Mouse (Mus musculus) megakaryocyte, adult 5-6 weeks (primary cell): ENCODE data around the gene Usp29. TPM values are rescaled to one million over a fixed set of nuclear protein-coding genes. Genes with fewer than 3 reads are reported as not detected.
"Not testable (repeated sequence)": the region's sequence is repeated elsewhere in the genome, so short reads cannot be mapped to it uniquely, and the experiment has no call there.

Source experiments
- ATAC-seq: 2 replicates; pipeline ENCODE4 v1.8.0; 2016; ENCODE audit warnings: mild to moderate bottlenecking, inconsistent platforms; ENCODE audit not compliant: poor library complexity, severe bottlenecking
- total RNA-seq, 2 experiments: library from RNA; stranded (forward) in 1 of 2; stranded (reverse) in 1 of 2; fragments of 153-499, 151-499 nt in 1 of 2; fragments of 221-1000, 200-1000 nt in 1 of 2; gene quantifications; 2 replicates each; pipeline versions ENCODE4 v1.2.3 to v1.2.4; 2015 to 2017

Usp29 gene
- total RNA-seq, 2 experiments from 2014 or later: not detected

GRCm38 (mm10) chr7:6868831-6869230, 138.5 kb downstream of the Usp29 start:
- ATAC-seq: no peak

- ATAC-seq: no peak
These were observed 139.2 kb downstream of the Usp29 start for GRCm38 (mm10) chr7:6869556-6869955.

GRCm38 (mm10) chr7:6874448-6874847, 144.1 kb downstream of the Usp29 start:
- no peak for ATAC-seq

GRCm38 (mm10) chr7:6878202-6878601, 147.8 kb downstream of the Usp29 start:
- no peak for ATAC-seq

- ATAC-seq: not testable (repeated sequence)
These were observed 148.5 kb downstream of the Usp29 start for GRCm38 (mm10) chr7:6878849-6879248.

- ATAC-seq: no peak
These were observed 149.3 kb downstream of the Usp29 start for GRCm38 (mm10) chr7:6879512-6880164.

GRCm38 (mm10) chr7:6880918-6881317, 150.5 kb downstream of the Usp29 start:
- ATAC-seq: not testable (repeated sequence)

- no peak for ATAC-seq
These were observed 151.2 kb downstream of the Usp29 start for GRCm38 (mm10) chr7:6881473-6882046.

GRCm38 (mm10) chr7:6883376-6884147, 153.2 kb downstream of the Usp29 start:
- ATAC-seq: no peak

GRCm38 (mm10) chr7:6885416-6885815, 155.0 kb downstream of the Usp29 start:
- no peak for ATAC-seq

- no peak for ATAC-seq
These were observed 156.5 kb downstream of the Usp29 start for GRCm38 (mm10) chr7:6886896-6887295.

- no peak for ATAC-seq
These were observed 159.5 kb downstream of the Usp29 start for GRCm38 (mm10) chr7:6889871-6890270.

GRCm38 (mm10) chr7:6891206-6891605, 160.8 kb downstream of the Usp29 start:
- ATAC-seq: no peak

- ATAC-seq: not testable (repeated sequence)
These were observed 166.6 kb downstream of the Usp29 start for GRCm38 (mm10) chr7:6897021-6897420.

- ATAC-seq: no peak
These were observed 170.3 kb downstream of the Usp29 start for GRCm38 (mm10) chr7:6900672-6901071.

GRCm38 (mm10) chr7:6903489-6903888, 173.1 kb downstream of the Usp29 start:
- ATAC-seq: no peak

GRCm38 (mm10) chr7:6910527-6910926, 180.1 kb downstream of the Usp29 start:
- no peak for ATAC-seq

- no peak for ATAC-seq
These were observed 181.4 kb downstream of the Usp29 start for GRCm38 (mm10) chr7:6911731-6912130.

GRCm38 (mm10) chr7:6913439-6914380, 183.3 kb downstream of the Usp29 start:
- no peak for ATAC-seq

GRCm38 (mm10) chr7:6917126-6917525, 186.7 kb downstream of the Usp29 start:
- no peak for ATAC-seq

GRCm38 (mm10) chr7:6918267-6918666, 187.9 kb downstream of the Usp29 start:
- no peak for ATAC-seq
